Mouse (Mus musculus) adrenal gland, adult (tissue): Measurements from ENCODE around the gene Fam122b.
A peak's percentile ranks its signal among the peaks of the same experiment; 100 is the strongest.

Experiments used
- DNase-seq, 2 experiments: peaks; one replicate each; pipeline ENCODE4 v3.0.0; 2022 to 2023; ENCODE audit warnings: low spot score in 1 of 2; ENCODE audit not compliant: inconsistent age in 2 of 2

Gene Fam122b

DNA sequence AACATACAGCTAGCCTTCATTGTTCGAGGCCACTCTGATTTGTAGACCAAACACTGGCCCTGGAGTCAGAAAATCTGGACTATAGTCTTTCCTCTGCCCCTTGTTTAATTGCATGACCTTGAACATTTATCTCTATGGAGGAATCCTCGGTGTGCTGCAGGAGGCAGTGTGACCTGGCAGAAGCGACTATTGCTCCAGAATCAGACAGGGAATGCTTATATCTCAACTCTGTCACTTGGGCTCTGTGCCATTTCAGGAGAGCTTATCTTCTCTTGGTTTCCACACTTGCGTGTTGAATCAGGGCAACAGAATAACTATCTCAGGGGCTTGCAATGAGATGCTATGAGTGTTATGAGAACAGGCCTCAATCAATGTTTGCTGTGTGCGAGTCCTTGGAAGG is 68.0 kb downstream of the Fam122b start:
- DNase-seq: peak in 1 of 2 experiments; percentile 59

DNA sequence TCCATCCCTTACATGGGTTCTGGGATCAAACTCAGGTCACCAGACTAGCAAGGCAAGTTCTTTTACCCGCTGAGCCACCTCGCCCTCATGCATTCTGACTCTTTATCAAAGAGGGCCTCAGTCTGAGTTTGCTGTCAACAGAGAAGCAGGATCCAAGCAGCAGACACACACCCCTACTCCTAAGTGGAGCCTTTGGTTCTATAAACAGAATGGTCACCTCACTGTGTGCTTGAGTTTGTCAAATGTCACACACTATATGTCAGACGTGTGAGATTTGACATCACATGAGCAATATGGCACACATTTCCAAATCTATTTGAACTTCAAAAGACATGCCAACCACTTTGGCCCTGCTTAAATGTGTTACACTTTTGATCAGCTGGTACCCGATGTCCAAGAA is 71.9 kb downstream of the Fam122b start:
- no peak for DNase-seq

DNA sequence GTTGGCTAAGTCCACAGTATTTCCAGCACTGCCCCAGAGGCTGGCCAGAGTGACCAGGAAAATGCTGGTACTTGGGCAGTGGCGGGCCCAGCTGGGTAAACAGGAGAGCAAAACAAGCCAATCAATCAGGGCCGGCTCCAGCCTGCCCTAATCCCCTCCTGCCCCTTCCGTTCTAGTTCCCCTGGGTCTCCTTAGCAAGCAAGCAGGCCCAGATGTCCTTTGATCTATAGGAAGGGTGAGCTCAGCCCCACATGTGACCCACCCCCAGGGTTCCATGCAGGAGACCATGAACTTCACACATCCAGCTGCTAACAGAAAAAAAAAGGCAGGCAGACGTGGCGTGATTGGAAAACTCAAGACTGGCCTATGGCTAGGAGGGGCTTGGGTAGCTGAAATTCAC is 73.2 kb downstream of the Fam122b start:
- no peak for DNase-seq
